Mouse (Mus musculus) cortical plate, adult 2 months (tissue): ENCODE measurements around the gene Adamts7.

ENCODE experiments used
- CTCF ChIP-seq: fragments of 200-500 bp; IDR thresholded peaks from 2 replicates; pipeline ENCODE4 v1.5.1; 2011; ENCODE audit warnings: mild to moderate bottlenecking, control low read depth, low read length; ENCODE audit not compliant: insufficient read depth; ENCODE audit errors: extremely low read depth
- POLR2A ChIP-seq: fragments of 200-500 bp; IDR thresholded peaks from 2 replicates; pipeline ENCODE4 v1.6.1; 2011; ENCODE audit warnings: mild to moderate bottlenecking, low read length, control low read depth; ENCODE audit not compliant: insufficient read depth; ENCODE audit errors: extremely low read depth

DNA sequence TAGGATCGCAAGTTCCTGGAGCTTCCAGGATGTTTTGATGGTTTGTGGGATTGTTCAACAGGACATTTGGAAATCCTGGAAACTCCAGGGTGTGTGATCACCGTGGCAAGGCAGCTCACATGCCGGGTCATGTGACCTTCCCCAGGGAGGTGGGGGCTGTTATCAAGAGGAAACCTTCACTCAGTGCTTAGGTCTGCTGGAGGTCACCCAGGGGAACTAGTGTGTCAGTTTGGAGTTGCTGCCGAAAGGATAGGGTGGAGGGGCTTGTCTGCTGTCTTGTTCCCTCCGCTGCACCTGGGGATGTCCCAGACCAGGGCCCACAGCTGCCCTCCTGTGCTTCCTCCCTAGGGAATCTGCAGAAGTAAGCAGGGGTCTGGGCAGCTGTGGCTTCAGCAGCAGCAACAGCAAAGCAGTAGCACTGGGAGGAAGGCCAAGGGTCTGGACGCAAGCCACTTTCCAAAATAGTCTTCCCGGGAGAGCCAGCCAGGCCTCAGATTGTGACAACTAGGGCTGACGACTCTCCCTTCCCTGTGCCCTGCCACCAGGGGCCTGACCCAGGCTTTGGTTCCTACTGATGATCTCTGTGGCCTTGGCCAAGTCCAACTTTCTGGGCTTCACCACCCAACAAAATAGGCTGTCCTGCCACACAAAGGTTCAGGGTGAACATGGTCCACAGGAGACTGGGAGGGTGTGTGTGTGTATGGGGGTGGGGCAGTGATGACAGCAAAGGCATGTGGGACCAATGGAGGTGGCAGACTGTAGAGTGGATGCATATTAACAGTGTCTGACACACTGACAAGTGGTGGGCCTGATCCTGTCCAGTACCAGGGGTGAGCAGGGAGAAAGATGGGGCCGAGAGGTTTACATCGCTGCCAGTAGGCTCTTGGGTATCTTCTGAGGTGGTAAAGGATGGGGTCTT lies 35.9 kb downstream of the Adamts7 start:
- TF ChIP-seq POLR2A: no peak
- no peak for TF ChIP-seq CTCF
